Mouse (Mus musculus) gastrocnemius, postnatal 25 days (tissue): Measurements from ENCODE around the gene Gm13088. TPM values are rescaled to one million over a fixed set of nuclear protein-coding genes. Genes with fewer than 3 reads are reported as not detected.
"Not testable (repeated sequence)": the region's sequence is repeated elsewhere in the genome, so short reads cannot be mapped to it uniquely, and the experiment has no call there.

ENCODE experiments used
- DNase-seq: peaks from one replicate; pipeline ENCODE4 v3.0.0; 2022
- long read RNA-seq, 2 experiments: library from polyadenylated mRNA; stranded (forward); transcript quantifications; one replicate each; pipeline ENCODE4 v2.0.0; 2021
- total RNA-seq, 2 experiments: library from RNA; stranded (reverse); gene quantifications; 1 replicate in 1 of 2; 2 replicates in 1 of 2; pipeline ENCODE4 v1.2.3; 2021

Gene Gm13088
- not detected for total RNA-seq
- long read RNA-seq, experiment 1 = 0 reads
- long read RNA-seq, experiment 2 = 0 reads

DNA sequence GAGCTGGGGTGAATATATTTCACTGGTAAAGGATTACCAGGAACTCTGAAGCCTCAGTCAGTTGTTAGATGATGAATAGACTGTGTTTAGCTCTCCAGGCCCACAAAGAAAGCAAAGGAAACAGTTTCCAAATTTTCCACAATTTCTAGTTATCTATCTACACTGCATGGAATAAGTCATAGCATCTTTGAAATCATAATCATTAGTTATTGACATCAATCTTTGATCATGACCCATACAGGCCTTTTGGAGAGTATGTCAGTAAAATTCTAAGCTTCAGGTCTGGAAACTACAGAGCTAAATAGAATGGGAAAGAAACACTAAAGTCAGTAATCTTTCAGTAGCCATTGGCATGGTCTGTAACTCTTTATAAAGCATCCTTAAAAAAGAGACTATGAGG, at the start of gene Gm13088:
Gm13088 (minus strand) TSS at position 101 of the 400 bp plus-strand sequence.
- DNase-seq = not testable (repeated sequence)

DNA sequence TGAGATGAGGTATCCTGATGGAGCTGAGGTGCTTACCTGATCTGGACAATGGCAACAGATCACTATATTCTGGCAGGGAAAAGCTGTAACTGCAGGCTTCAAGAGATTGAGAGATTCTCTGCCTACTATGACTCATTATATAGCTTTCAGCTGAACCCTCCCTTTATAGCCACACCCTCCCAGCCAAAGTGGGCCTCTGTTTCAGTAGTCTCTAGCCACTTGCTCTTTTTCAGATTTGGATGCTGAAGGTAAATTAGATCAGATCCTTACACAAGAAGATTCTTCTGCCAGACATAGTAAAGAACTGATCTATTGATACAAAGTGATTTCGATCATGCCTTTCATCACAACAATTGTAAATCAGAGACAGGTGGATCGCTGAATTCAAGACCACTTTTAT, 45.6 kb upstream of the Gm13088 start, which contains the start of gene Gm13089:
Gm13089 (minus strand) TSS at position 101 of the 400 bp plus-strand sequence.
- DNase-seq = no peak

DNA sequence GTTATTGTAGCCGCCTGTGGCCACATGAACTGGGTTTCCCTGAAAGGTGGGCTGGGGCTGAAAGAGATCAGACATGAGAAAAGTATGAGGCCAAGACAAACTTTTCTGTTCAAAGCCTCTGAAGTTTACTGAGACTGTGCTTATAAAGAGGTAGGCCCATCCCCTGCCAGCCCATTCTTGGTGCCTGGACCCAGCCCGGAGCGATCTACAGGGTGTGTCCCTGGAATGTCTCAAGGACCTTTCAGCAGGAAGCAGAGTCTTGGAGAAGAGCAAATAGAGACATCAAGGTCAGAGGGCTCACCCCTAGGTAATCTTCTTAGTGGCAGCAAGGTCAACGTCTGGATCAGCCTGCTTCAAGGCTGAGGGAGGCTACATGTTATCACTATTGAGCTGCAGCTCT, 38.9 kb downstream of the Gm13088 start:
- DNase-seq = not testable (repeated sequence)

DNA sequence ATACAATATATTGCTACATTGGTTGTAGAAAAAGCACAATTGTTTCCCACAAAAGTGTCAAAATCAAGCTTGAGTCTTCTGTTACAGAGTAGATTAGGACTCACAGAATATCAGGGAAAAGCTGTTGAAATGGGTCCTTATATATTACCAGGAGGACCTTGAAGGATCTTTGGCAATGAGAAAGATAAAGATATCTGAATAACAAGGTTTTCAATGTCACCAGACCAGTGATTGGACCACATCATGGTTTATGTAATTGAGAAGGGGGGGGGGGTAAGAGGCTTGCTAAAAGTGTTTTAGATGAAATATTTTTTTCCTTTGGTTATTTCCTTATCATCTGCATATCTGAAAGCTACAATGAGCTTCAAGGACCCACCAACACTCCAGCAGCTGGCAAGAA, 42.3 kb downstream of the Gm13088 start, which contains the start of gene Gm13083:
Gm13083 (plus strand) TSS at position 301 of the 400 bp plus-strand sequence.
- DNase-seq = not testable (repeated sequence)

DNA sequence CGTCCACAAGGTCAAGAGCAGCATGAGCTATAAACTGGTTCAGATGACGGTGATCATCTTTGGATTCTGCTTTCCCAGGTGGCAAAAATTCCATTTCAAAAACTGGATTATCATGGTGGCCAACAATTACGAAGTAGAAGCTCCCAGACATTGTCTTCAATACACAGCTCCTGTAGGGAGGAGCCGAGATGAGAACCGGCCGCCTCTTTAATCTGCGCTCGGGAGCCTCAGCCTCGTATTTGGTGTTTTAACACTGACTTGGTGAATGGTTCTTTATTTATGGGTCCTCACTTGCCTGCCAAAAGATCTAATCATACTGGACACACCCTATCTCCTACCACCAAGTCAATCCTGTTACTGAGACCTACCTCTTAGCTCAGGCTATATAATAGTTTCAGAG, 45.1 kb downstream of the Gm13088 start:
- not testable (repeated sequence) for DNase-seq

Other genes with a start within 250 kb of the Gm13088 start
- gene Pramef8, start 244.8 kb downstream of the Gm13088 start, total RNA-seq = 1 to 10 TPM; 6.3 to 6.5 TPM
- gene Oog4, start 206.9 kb downstream of the Gm13088 start, total RNA-seq = not detected
- not detected for gene Gm13043, start 145.9 kb downstream of the Gm13088 start, total RNA-seq
- gene Gm13040, start 121.3 kb downstream of the Gm13088 start, total RNA-seq = not detected
- not detected for gene BC080695, start 105.5 kb downstream of the Gm13088 start, total RNA-seq
- not detected for gene Gm13057, start 105.5 kb downstream of the Gm13088 start, total RNA-seq
- not detected for gene Gm13083, start 42.2 kb downstream of the Gm13088 start, total RNA-seq
- not detected for gene Gm13089, start 45.5 kb upstream of the Gm13088 start, total RNA-seq
- not detected for gene Gm13078, start 62.2 kb upstream of the Gm13088 start, total RNA-seq
- not detected for gene Gm13023, start 132.1 kb upstream of the Gm13088 start, total RNA-seq
- gene Gm13084, start 158.8 kb upstream of the Gm13088 start, total RNA-seq = not detected
- gene Gm13103, start 189.3 kb upstream of the Gm13088 start, total RNA-seq = not detected
- not detected for gene Pramef6, start 243.1 kb upstream of the Gm13088 start, total RNA-seq